Mouse (Mus musculus) midbrain, embryonic 16.5 days (tissue): Measurements from ENCODE around the gene Tln2. TPM values are rescaled to one million over a fixed set of nuclear protein-coding genes. Genes with fewer than 3 reads are reported as not detected.

ENCODE experiments used
- ATAC-seq: fragments of 200-750 bp; cut with Nextera tagmentation; 2 replicates; pipeline ENCODE4 v1.8.0; 2017; ENCODE audit warnings: moderate TSS enrichment
- H3K27ac ChIP-seq: fragments of 300-500 bp; sonication (generic); 2 replicates; pipeline ENCODE4 v1.5.1; 2014; ENCODE audit warnings: mild to moderate bottlenecking, low read length, mixed read lengths
- H3K27me3 ChIP-seq: fragments of 300-500 bp; sonication (generic); 2 replicates; pipeline ENCODE4 v1.6.1; 2014; ENCODE audit warnings: low read depth, low read length, mixed read lengths; ENCODE audit not compliant: control insufficient read depth, insufficient read depth
- H3K36me3 ChIP-seq: fragments of 300-500 bp; sonication (generic); 2 replicates; pipeline ENCODE4 v1.6.1; 2014; ENCODE audit warnings: mild to moderate bottlenecking, low read length, moderate library complexity, mixed read lengths; ENCODE audit not compliant: control insufficient read depth, insufficient read depth
- H3K4me1 ChIP-seq: fragments of 300-500 bp; sonication (generic); 2 replicates; pipeline ENCODE4 v1.6.1; 2014; ENCODE audit warnings: mild to moderate bottlenecking, low read length, mixed read lengths; ENCODE audit not compliant: control insufficient read depth, insufficient read depth
- H3K4me2 ChIP-seq: fragments of 300-500 bp; sonication (generic); 2 replicates; pipeline ENCODE4 v1.6.1; 2014; ENCODE audit warnings: mild to moderate bottlenecking, low read length, mixed read lengths
- H3K4me3 ChIP-seq: fragments of 300-500 bp; sonication (generic); 2 replicates; pipeline ENCODE4 v1.5.1; 2014; ENCODE audit warnings: low read depth, mild to moderate bottlenecking, low read length, moderate library complexity, mixed read lengths
- H3K9ac ChIP-seq: fragments of 300-500 bp; sonication (generic); 2 replicates; pipeline ENCODE4 v1.6.1; 2014; ENCODE audit warnings: low read depth, low read length, mixed read lengths
- H3K9me3 ChIP-seq: fragments of 300-500 bp; sonication (generic); replicated peaks from 2 replicates; pipeline ENCODE4 v1.6.1; 2014; ENCODE audit warnings: mild to moderate bottlenecking, low read length, mixed read lengths; ENCODE audit not compliant: control insufficient read depth, poor library complexity, severe bottlenecking
- WGBS: fragments of 180-500 bp; shearing (Covaris S2); extraction: QIAGEN DNeasy Blood & Tissue Kit; methylation state at CpG from one replicate; pipeline ENCODE4 v1.1.7; 2014; 5-methylcytosine and 5-hydroxymethylcytosine counted together
- polyA plus RNA-seq: library from polyadenylated mRNA; unstranded; fragments of >200 nt; fragmentation: Nextera tagmentation; extraction: Ambion mirVana; gene quantifications from 2 replicates; pipeline ENCODE4 v1.2.1, GENCODE M21; 2015

Tln2 gene
- polyA plus RNA-seq, 1 experiment from 2014 or later: 24.8 TPM

DNA sequence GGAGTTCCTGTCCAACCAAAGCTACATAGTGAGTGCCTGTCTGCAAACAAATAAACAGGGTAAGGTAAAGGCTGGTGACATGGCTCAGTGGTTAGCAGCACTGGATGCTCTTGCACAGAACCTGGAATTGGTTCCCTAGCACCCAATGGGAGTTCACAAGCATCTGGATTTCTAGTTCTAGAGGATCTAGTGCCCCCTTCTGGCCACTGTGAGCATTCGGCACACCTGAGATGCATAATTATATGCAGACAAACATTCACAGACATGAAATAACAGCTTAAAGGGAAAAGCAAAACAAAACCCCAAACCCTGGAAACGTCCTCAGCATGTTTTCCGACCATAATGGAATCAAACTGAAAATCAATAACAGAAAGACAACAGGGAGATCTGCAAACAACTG, 191.4 kb downstream of the Tln2 start:
- 92% methylated on average over 3 of the region's 3 CpGs for WGBS
- ATAC-seq: no peak

DNA sequence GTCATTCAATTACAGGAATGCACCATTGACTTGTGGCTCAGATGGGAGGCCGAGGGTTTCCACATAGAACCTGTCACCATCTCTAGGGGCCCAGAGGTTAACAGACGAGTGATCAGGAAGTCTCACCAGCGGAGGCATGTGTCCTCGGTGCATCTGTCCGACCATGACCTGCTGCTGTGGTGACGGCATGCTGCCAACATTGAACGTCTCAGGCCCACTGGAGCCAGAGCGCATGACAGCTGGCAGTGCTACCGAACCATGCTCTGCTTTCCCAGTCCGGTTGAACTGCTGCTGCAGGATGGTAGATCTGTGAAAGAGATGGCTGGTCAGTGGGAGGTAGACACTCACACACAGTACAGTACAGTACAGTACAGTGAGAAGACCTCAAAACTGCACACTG, 197.0 kb downstream of the Tln2 start:
- Histone ChIP-seq H3K4me1 (no peaks in the 10 kb centered on the region), H3K27me3 (no peaks in the 10 kb centered on the region), H3K9me3 (no peaks in the 10 kb centered on the region), H3K9ac (no peak overlapping the region), H3K4me3 (no peak overlapping the region), H3K36me3 (no peaks in the 10 kb centered on the region), H3K4me2 (no peak overlapping the region), H3K27ac (no peak overlapping the region)
- whole genome bisulfite sequencing: 91% methylated on average over 10 of the region's 10 CpGs
- no peak for ATAC-seq

More for the DNA sequence above, 191.4 kb downstream of the Tln2 start:
- Histone ChIP-seq H3K4me3 (no peak overlapping the region), H3K36me3 (no peaks in the 10 kb centered on the region), H3K27me3 (no peaks in the 10 kb centered on the region), H3K27ac (no peak overlapping the region), H3K9ac (no peak overlapping the region), H3K4me2 (no peak overlapping the region), H3K4me1 (no peaks in the 10 kb centered on the region), H3K9me3 (no peaks in the 10 kb centered on the region)

DNA sequence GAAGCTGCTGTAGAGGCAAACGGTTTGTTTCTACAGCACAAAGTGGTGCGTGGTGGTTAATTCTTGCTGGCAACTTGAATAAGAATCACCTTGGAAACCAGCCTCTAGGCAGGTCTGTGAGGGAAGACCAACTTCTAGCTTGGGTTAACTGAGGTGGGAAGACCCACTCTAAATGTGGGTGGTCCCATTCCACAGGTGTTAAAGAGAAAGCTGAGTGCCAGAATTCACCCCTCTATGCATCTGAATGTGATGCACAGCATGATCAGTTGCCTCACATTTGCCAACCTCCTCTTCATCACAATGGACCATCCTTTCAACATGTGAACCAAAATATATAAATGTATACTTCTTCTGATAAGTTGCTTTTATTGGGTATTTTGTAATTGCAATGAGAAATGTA, 197.4 kb downstream of the Tln2 start:
- H3K9ac ChIP-seq: no peak overlapping the region
- 52% methylated on average over 2 of the region's 2 CpGs for WGBS
- H3K36me3 ChIP-seq: no peaks in the 10 kb centered on the region
- H3K9me3 ChIP-seq: 0 out of 2 replicates have a peak, but pooled peaks cover 2% of the 10 kb centered on the region
- H3K4me3 ChIP-seq: no peak overlapping the region
- no peak for ATAC-seq
- no peaks in the 10 kb centered on the region for H3K4me1 ChIP-seq
- H3K27ac ChIP-seq: no peak overlapping the region
- no peaks in the 10 kb centered on the region for H3K27me3 ChIP-seq
- no peak overlapping the region for H3K4me2 ChIP-seq

DNA sequence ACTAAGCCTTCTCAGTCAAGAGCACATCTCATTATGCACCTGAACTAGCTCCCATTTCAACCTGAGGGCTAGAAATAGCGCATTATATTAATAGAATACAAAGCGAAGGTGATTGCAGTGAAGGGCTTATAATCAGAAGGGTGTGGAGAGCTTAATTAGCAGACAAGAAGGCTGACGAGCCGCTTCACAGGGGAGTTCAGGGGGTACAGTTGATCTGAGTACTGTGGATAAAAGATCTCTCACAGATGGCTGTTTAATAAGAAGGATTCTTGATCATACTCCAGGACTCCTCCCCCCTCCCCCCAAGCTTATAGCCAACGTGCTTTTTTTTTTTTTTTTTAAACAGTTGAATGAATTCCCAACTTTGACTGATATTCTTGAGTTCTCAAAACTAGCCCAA, 198.0 kb downstream of the Tln2 start:
- no peak overlapping the region for H3K4me3 ChIP-seq
- H3K4me1 ChIP-seq: no peaks in the 10 kb centered on the region
- no peak for ATAC-seq
- no peak overlapping the region for H3K27ac ChIP-seq
- no peak overlapping the region for H3K4me2 ChIP-seq
- 60% methylated on average over 5 of the region's 5 CpGs for WGBS
- H3K27me3 ChIP-seq: no peaks in the 10 kb centered on the region
- no peaks in the 10 kb centered on the region for H3K36me3 ChIP-seq
- 0 out of 2 replicates have a peak, but pooled peaks cover 3% of the 10 kb centered on the region for H3K9me3 ChIP-seq
- H3K9ac ChIP-seq: no peak overlapping the region

DNA sequence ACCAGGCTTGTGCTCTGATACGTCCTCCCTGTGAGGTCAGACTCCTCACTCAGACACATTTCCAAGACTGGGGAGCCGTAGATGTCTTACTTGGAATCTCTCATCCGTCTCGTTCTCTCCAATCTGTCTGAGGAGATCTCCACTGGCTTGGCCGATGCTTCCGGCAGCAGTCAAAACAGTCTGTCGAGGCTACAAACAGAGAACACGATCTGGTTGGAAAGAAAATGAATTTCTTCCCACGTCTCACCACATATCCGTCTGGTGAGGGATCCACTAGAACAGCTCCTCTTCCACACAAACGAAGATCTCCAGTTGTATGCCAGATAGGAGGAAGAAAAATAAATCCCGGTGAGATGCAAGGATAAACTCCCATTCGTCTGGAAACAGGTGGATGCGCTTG, 205.1 kb downstream of the Tln2 start:
- 0 out of 2 replicates have a peak, but pooled peaks cover 3% of the 10 kb centered on the region for H3K9me3 ChIP-seq
- H3K4me2 ChIP-seq: no peak overlapping the region
- 92% methylated on average over 14 of the region's 14 CpGs for WGBS
- H3K4me3 ChIP-seq: no peak overlapping the region
- H3K36me3 ChIP-seq: peaks cover 2% of the 10 kb centered on the region; the same call in 1 of the 2 replicates
- no peak for ATAC-seq
- H3K27ac ChIP-seq: no peak overlapping the region
- H3K9ac ChIP-seq: no peak overlapping the region
- H3K4me1 ChIP-seq: no peaks in the 10 kb centered on the region
- no peaks in the 10 kb centered on the region for H3K27me3 ChIP-seq

DNA sequence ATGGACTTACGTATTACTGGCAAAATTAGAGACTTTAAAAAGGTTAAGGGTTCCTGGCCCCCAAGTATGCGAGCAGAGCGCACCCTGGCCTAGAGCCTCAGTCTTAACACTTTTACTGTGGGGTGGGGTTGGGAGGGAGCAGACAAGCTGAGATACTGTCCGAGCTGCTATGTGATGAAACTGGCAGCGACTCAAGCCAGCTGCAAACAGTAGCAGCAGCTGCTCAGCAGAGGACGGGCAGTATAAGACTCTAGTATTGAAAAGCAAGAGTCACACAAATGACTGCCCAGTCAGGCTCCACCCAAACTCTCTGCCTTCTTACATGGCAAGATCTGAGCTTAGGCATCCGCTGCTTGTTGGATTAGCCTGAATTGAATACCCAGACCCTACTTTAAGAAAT, 206.1 kb downstream of the Tln2 start:
- H3K4me1 ChIP-seq: no peaks in the 10 kb centered on the region
- ATAC-seq: no peak

DNA sequence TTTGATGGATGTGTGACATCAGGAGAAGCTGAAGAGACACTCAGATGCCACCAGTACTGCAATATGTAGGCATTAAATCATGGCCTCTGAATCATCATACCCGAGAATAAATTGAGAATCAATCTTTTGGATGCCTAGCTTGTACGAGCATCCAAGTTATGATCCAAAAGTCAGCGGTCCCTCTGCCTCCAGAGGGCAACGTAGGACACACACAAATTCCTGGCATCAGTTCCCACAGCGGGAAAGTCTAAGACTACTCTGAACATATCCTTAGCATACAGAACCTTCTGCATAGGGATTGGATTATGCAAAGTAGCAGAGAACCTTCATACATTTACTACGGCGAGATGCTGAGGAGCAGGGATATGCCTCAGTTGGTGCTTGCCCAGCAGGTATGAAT, 210.5 kb downstream of the Tln2 start:
- H3K9me3 ChIP-seq: no peaks in the 10 kb centered on the region

More for the DNA sequence above, 206.1 kb downstream of the Tln2 start:
- Histone ChIP-seq H3K36me3 (peaks cover 2% of the 10 kb centered on the region; the same call in 1 of the 2 replicates), H3K27me3 (no peaks in the 10 kb centered on the region), H3K9ac (no peak overlapping the region), H3K4me2 (no peak overlapping the region), H3K27ac (no peak overlapping the region), H3K9me3 (0 out of 2 replicates have a peak, but pooled peaks cover 3% of the 10 kb centered on the region), H3K4me3 (no peak overlapping the region)
- WGBS: 78% methylated on average over 7 of the region's 7 CpGs

DNA sequence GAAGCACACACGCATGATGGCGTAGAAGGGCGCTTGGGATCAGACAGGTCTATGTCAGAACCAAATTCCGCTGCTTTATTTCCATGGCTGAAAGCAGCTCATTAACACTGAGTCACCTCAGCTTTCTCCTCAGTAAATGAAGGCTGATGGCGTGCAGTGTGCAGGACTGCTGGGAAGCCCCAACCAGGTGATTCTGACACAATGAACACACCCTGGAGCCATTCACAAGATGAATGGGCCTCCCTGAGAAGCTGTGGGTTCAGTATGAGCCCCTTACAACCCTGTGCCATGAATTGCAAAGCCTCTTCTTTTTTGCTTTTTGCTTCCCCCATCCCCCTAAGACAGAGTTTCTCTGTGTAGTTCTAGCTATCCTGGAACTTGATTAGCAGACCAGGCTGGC, 212.3 kb downstream of the Tln2 start:
- ATAC-seq: no peak
- no peaks in the 10 kb centered on the region for H3K27me3 ChIP-seq
- no peak overlapping the region for H3K4me2 ChIP-seq
- no peak overlapping the region for H3K4me3 ChIP-seq
- H3K36me3 ChIP-seq: no peaks in the 10 kb centered on the region; the same call in 1 of the 2 replicates
- H3K27ac ChIP-seq: no peak overlapping the region
- 95% methylated on average over 5 of the region's 5 CpGs for WGBS
- H3K9ac ChIP-seq: no peak overlapping the region
- no peaks in the 10 kb centered on the region for H3K4me1 ChIP-seq
- H3K9me3 ChIP-seq: no peaks in the 10 kb centered on the region

More for the DNA sequence above, 210.5 kb downstream of the Tln2 start:
- no peak for ATAC-seq
- no peaks in the 10 kb centered on the region for H3K27me3 ChIP-seq
- H3K27ac ChIP-seq: no peak overlapping the region
- H3K4me3 ChIP-seq: no peak overlapping the region
- WGBS: 84% methylated on average over 7 of the region's 7 CpGs
- H3K4me2 ChIP-seq: no peak overlapping the region
- H3K4me1 ChIP-seq: no peaks in the 10 kb centered on the region
- H3K36me3 ChIP-seq: no peaks in the 10 kb centered on the region; the same call in 1 of the 2 replicates
- H3K9ac ChIP-seq: no peak overlapping the region

DNA sequence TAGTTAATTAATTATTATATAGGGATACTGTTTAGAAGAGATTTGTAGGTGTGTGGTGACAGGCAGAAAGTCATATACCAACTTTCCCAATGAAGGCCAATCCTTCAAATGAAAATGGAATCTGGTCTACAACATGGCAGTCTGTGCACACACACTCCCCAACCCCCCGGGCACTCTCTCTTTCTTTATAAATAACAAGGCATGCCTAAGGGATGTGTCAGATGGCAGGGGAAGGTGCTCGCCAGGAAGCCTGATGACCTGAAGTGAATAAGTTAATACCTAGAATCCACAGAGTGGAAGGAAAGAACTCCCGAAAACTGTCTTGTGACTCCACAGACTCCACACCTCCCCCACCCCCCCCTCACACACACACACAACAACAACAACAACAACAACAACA, 228.2 kb downstream of the Tln2 start:
- Histone ChIP-seq H3K4me2 (no peak overlapping the region), H3K4me3 (no peak overlapping the region), H3K9ac (no peak overlapping the region), H3K36me3 (no peaks in the 10 kb centered on the region), H3K4me1 (no peaks in the 10 kb centered on the region), H3K9me3 (no peaks in the 10 kb centered on the region), H3K27ac (no peak overlapping the region), H3K27me3 (no peaks in the 10 kb centered on the region)
- WGBS: 96% methylated on average over 3 of the region's 3 CpGs
- no peak for ATAC-seq
